Mouse (Mus musculus): ENCODE data around the gene Hist1h2ag. TPM values are rescaled to one million over a fixed set of nuclear protein-coding genes. Genes with fewer than 3 reads are reported as not detected.
A peak's percentile ranks its signal among the peaks of the same experiment; 100 is the strongest.

The Hist1h2ag gene
- polyA plus RNA-seq, 1 experiment from 2014 or later = 82.2 TPM

GRCm38 (mm10) chr13:22050591-22051522, 8.1 kb upstream of the Hist1h2ag start:
- H3K9ac ChIP-seq = peak overlapping the region; percentile 47
- H3K36me3 ChIP-seq (ENCODE audit: insufficient read depth) = no peaks in the 10 kb centered on the region
- no peaks in the 10 kb centered on the region for H3K4me1 ChIP-seq (ENCODE audit: insufficient read depth)
- DNase-seq = peak; percentile 97
- H3K4me2 ChIP-seq = peak overlapping the region; percentile 76
- H3K4me3 ChIP-seq (ENCODE audit: low read depth, low read length) = peak overlapping the region; percentile 40
- peak overlapping the region; percentile 87 for H3K27ac ChIP-seq (ENCODE audit: low read depth)
- peak; percentile 85 for TF ChIP-seq CTCF (IDR thresholded peaks at IDR 0.05; ENCODE audit: low read depth)
- WGBS = under 1% methylated on average over 52 of the region's 52 CpGs
- no peaks in the 10 kb centered on the region for H3K27me3 ChIP-seq (ENCODE audit: insufficient read depth, low read length)
- H3K9me3 ChIP-seq (ENCODE audit: low read depth, low read length) = no peaks in the 10 kb centered on the region
- peak; percentile 94 for ATAC-seq (ENCODE audit: insufficient read depth)

DNA sequence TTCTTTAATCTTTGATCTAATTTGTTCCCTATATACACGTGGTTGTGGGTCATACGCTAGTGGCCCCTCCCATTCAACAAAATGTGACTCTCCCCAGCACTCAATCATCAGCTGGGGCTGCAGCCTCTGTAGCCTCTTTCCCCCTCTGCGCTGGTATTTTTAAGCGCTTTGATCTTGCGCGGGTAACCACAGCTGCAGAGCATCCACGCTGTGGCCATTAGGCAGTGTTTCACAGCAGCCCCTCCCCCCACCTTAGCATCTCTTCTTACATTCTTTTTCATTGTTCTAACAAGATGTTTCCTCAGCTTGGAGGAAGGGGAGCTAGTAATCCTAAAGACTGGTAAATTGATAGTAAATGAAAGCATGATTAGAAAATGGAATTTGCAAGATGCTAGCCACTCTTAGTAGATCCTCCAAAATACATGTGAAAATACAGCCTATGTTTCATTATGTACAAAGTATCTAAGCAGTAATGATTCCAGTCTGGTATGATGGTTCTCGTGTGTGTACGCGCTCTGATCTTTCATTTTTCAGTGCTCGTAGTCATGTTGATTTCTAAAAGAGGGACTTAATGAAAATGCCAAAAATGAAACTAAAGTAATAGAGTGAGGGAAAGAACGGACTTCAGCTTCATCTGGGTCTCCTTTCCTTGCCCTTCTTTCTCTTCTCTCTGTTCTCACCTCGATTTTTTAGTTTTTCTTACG, 7.1 kb upstream of the Hist1h2ag start:
- H3K27ac ChIP-seq (ENCODE audit: low read depth) = peak overlapping the region; percentile 87
- DNase-seq (peak; percentile 86), ATAC-seq (ENCODE audit: insufficient read depth) (peak; percentile 62)
- H3K9ac ChIP-seq = peak overlapping the region; percentile 47
- H3K27me3 ChIP-seq (ENCODE audit: insufficient read depth, low read length) = no peaks in the 10 kb centered on the region
- H3K36me3 ChIP-seq (ENCODE audit: insufficient read depth) = no peaks in the 10 kb centered on the region
- WGBS = under 1% methylated on average over 14 of the region's 14 CpGs
- peak overlapping the region; percentile 76 for H3K4me2 ChIP-seq
- H3K9me3 ChIP-seq (ENCODE audit: low read depth, low read length) = no peaks in the 10 kb centered on the region
- no peak for TF ChIP-seq CTCF (IDR thresholded peaks at IDR 0.05; ENCODE audit: low read depth)
- peak overlapping the region; percentile 40 for H3K4me3 ChIP-seq (ENCODE audit: low read depth, low read length)
- no peaks in the 10 kb centered on the region for H3K4me1 ChIP-seq (ENCODE audit: insufficient read depth)

DNA sequence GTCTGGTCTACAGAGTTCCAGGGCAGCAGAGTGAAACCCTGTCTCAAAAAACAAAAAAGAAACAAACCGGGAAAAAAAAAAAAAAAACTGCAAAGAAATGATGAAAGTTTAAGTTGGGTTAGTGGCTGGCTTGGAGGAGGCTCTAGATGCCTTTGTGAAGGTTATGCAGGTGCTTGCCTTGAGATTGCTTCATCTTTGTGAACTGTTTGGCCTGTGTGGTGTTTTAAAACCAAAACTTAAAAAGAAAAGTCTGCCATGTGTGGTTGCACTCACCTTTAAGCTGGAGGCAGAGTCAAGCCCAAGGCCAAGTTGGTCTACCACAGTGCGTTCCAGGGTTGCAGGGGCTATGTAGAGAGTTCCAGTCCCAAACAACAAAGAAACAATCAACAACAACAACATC, 6.3 kb upstream of the Hist1h2ag start:
- Histone ChIP-seq H3K9me3 (ENCODE audit: low read depth, low read length) (no peaks in the 10 kb centered on the region), H3K4me3 (ENCODE audit: low read depth, low read length) (no peak overlapping the region), H3K27ac (ENCODE audit: low read depth) (no peak overlapping the region), H3K36me3 (ENCODE audit: insufficient read depth) (no peaks in the 10 kb centered on the region), H3K4me2 (no peak overlapping the region), H3K4me1 (ENCODE audit: insufficient read depth) (peaks cover 4% of the 10 kb centered on the region; the same call in 1 of the 2 replicates), H3K27me3 (ENCODE audit: insufficient read depth, low read length) (no peaks in the 10 kb centered on the region), H3K9ac (no peak overlapping the region)
- ATAC-seq (ENCODE audit: insufficient read depth) = no peak
- 84% methylated on average over 2 of the region's 2 CpGs for WGBS
- no peak for DNase-seq
- no peak for TF ChIP-seq CTCF (IDR thresholded peaks at IDR 0.05; ENCODE audit: low read depth)

DNA sequence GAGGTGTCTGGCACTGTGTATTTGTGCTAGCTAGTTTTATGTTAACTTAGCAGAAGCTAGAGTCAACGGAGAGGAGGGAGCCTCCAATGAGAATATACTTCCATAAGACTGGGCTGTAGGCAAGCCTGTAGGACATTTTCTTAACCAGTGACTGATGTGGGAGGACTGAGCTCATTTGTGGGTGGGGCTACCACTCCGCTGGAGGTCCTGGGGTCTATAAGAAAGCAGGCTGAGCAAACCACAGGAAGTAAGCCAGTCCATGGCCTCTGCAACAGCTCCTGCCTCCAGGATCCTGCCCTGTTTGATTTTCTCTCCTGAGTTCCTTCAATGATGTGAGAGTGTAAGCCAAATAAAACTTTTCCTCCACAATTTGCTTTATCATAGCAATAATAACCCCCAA, 2.6 kb upstream of the Hist1h2ag start:
- H3K27me3 ChIP-seq (ENCODE audit: insufficient read depth, low read length) = no peaks in the 10 kb centered on the region
- peaks cover 4% of the 10 kb centered on the region; the same call in 1 of the 2 replicates for H3K4me1 ChIP-seq (ENCODE audit: insufficient read depth)
- H3K36me3 ChIP-seq (ENCODE audit: insufficient read depth) = no peaks in the 10 kb centered on the region
- TF ChIP-seq CTCF (IDR thresholded peaks at IDR 0.05; ENCODE audit: low read depth) = no peak
- no peak overlapping the region for H3K4me3 ChIP-seq (ENCODE audit: low read depth, low read length)
- H3K9me3 ChIP-seq (ENCODE audit: low read depth, low read length) = no peaks in the 10 kb centered on the region
- ATAC-seq (ENCODE audit: insufficient read depth) (no peak), DNase-seq (no peak)
- no peak overlapping the region for H3K27ac ChIP-seq (ENCODE audit: low read depth)
- H3K9ac ChIP-seq = no peak overlapping the region
- 52% methylated on average over 2 of the region's 2 CpGs for WGBS
- no peak overlapping the region for H3K4me2 ChIP-seq

GRCm38 (mm10) chr13:22044432-22045155, 1.9 kb upstream of the Hist1h2ag start:
- TF ChIP-seq CTCF (IDR thresholded peaks at IDR 0.05; ENCODE audit: low read depth) = no peak
- Histone ChIP-seq H3K27me3 (ENCODE audit: insufficient read depth, low read length) (no peaks in the 10 kb centered on the region), H3K9me3 (ENCODE audit: low read depth, low read length) (no peaks in the 10 kb centered on the region), H3K9ac (no peak overlapping the region), H3K4me1 (ENCODE audit: insufficient read depth) (peaks cover 7% of the 10 kb centered on the region), H3K27ac (ENCODE audit: low read depth) (0 out of 2 replicates have a peak overlapping the region, but pooled peaks have one; percentile 22), H3K36me3 (ENCODE audit: insufficient read depth) (no peaks in the 10 kb centered on the region), H3K4me2 (peak overlapping the region; percentile 60), H3K4me3 (ENCODE audit: low read depth, low read length) (0 out of 2 replicates have a peak overlapping the region, but pooled peaks have one; percentile 40)
- WGBS = 88% methylated on average over 6 of the region's 6 CpGs
- DNase-seq (no peak), ATAC-seq (ENCODE audit: insufficient read depth) (no peak)

DNA sequence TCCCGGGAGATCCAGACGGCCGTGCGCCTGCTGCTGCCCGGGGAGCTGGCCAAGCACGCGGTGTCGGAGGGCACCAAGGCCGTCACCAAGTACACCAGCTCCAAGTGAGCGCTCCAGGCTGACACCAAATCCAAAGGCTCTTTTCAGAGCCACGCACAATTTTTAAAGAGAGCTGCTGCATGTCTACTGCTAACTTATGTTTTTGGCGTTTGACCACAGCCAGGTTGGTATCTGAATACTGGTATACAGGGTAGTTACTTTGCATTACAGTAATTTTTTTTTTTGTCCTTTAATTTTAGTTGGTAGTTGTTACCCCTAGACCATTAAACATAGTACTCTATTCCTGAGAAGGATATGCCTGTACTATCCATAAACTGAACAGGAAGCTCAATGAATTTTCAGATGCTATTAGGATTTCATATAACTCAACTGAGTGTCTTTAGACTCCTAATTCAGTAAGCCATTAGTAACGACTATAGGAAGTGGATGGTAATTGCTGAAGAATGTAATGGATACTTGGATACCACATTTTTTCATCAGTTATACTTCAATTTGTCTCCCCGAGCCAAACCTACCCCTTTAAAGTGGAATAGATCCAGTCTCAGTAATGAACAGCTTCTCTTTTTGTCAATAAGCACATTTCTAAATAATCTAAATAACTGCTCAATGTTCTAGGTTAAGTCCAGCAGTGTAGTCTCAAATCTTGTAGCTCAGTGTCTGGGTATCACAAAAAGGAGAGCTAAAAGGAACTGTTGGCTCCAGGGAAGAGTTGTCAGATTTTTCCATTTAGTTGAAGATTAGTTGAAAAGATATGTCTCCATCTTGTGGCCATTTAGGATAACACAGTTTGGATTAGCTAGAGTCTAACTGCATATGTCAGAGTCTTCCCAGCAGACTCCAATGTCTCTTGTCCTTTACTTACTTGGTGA, 1.0 kb upstream of the Hist1h2ag start:
- TF ChIP-seq CTCF (IDR thresholded peaks at IDR 0.05; ENCODE audit: low read depth) = peak; percentile 69
- peak; percentile 91 for DNase-seq
- WGBS = under 1% methylated on average over 10 of the region's 14 CpGs

More for the DNA sequence above, 1.0 kb upstream of the Hist1h2ag start:
- Histone ChIP-seq H3K27ac (ENCODE audit: low read depth) (peak overlapping the region; percentile 92), H3K4me2 (peak overlapping the region; percentile 60), H3K4me1 (ENCODE audit: insufficient read depth) (peaks cover 7% of the 10 kb centered on the region), H3K9me3 (ENCODE audit: low read depth, low read length) (no peaks in the 10 kb centered on the region), H3K27me3 (ENCODE audit: insufficient read depth, low read length) (no peaks in the 10 kb centered on the region), H3K9ac (peak overlapping the region; percentile 45), H3K4me3 (ENCODE audit: low read depth, low read length) (peak overlapping the region; percentile 40), H3K36me3 (ENCODE audit: insufficient read depth) (no peaks in the 10 kb centered on the region)
- ATAC-seq (ENCODE audit: insufficient read depth) = peak; percentile 18

All from lung, embryonic 14.5 days (tissue).